In genomic region chr7:30842092-30842491, GRCm38 (mm10) we compare ENCODE assay signal across 33 mouse cellular contexts. TPM values are rescaled to one million over a fixed set of nuclear protein-coding genes. Genes with fewer than 3 reads are reported as not detected.
DNase-seq lines count a peak whose midpoint lies in the region; ATAC-seq and TF ChIP-seq lines count a peak whose summit lies in the region.
"Had no signal": no experiment of that assay in that cellular context is flagged by ENCODE, and none has a peak within 500 bp of the region (broad histone marks: within the 10 kb centered on the region; RNA-seq: fewer than 3 reads in every experiment).

No protein-coding gene starts in this region.

- peak; percentile 14 for DNase-seq in lung, postnatal 25 days (ENCODE audit: low spot score)
- DNase-seq in lung, postnatal 14 days, result no peak
- DNase-seq in CH12.LX (ENCODE audit: extremely low read depth), result peak; percentile 84
- DNase-seq in gastrocnemius, postnatal 36 days, result no peak
- no peak for DNase-seq in embryo, embryonic 10 days (ENCODE audit: low spot score)
- DNase-seq: adrenal gland, postnatal 25 days; cerebellum, adult 11 months; cerebellum, adult 9-11 months; heart, postnatal 10 days; kidney, adult 11 months; layer of hippocampus, adult 9-11 months; lung, embryonic 14.5 days; right cerebral cortex, postnatal 25 days; thymus, adult 2 months; thymus, postnatal 4 days had no signal

- no peak for TF ChIP-seq POLR2A in CH12.LX (IDR thresholded peaks at IDR 0.05; ENCODE audit: low read depth, low read length)

- TF ChIP-seq CTCF in CH12.LX (conservative IDR thresholded peaks at IDR 0.05 in 1 of 2, IDR thresholded peaks at IDR 0.05 in 1 of 2; ENCODE audit: low read depth in 2 of 2, low read length in 2 of 2), result no peak

- TF ChIP-seq EP300 in CH12.LX (IDR thresholded peaks at IDR 0.05; ENCODE audit: low read length), result peak; percentile 78

- ATAC-seq in granulocyte monocyte progenitor cell, adult 5-6 weeks (replicated peaks; ENCODE audit: poor library complexity, severe bottlenecking), result peak; percentile 92
- peak; percentile 85 for ATAC-seq in neutrophil, adult 5-6 weeks (ENCODE audit: extremely low read depth, insufficient number of reproducible peaks, low FRiP score, poor library complexity, severe bottlenecking)
- ATAC-seq in inflammation-experienced regulatory T-cells, adult 6 months, result no peak
- ATAC-seq: forebrain, embryonic 13.5 days; liver, embryonic 12.5 days had no signal

- H3K36me3 ChIP-seq in CH12.LX (replicated peaks in 1 of 2; ENCODE audit: control insufficient read depth in 1 of 2, insufficient read depth in 1 of 2, low read length in 1 of 2), result no peaks in the 10 kb centered on the region
- H3K36me3 ChIP-seq: embryonic facial prominence, embryonic 12.5 days; heart, embryonic 12.5 days; limb, embryonic 13.5 days; liver, embryonic 12.5 days; midbrain, embryonic 12.5 days had no signal

- no peaks in the 10 kb centered on the region for H3K9me3 ChIP-seq in CH12.LX (replicated peaks; ENCODE audit: low read length)
- H3K9me3 ChIP-seq: embryonic facial prominence, embryonic 12.5 days; forebrain, embryonic 13.5 days; heart, embryonic 12.5 days; limb, embryonic 13.5 days; liver, embryonic 12.5 days; midbrain, embryonic 12.5 days had no signal

- peaks cover 12 to 38% of the 10 kb centered on the region in 2 experiments; a peak in 3 of 4 replicates for H3K4me1 ChIP-seq in CH12.LX (ENCODE audit: control insufficient read depth in 1 of 2, insufficient read depth in 2 of 2)
- H3K4me1 ChIP-seq: embryonic facial prominence, embryonic 12.5 days; forebrain, embryonic 13.5 days had no signal

- no peak overlapping the region for H3K4me2 ChIP-seq in CH12.LX (ENCODE audit: insufficient read depth, low read depth, poor library complexity, severe bottlenecking)
- H3K4me2 ChIP-seq: embryonic facial prominence, embryonic 12.5 days; forebrain, embryonic 13.5 days; heart, embryonic 12.5 days; limb, embryonic 13.5 days; liver, embryonic 12.5 days; lung, embryonic 14.5 days; midbrain, embryonic 12.5 days had no signal

- H3K27ac ChIP-seq in CH12.LX (ENCODE audit: insufficient read depth, low read depth), result no peak overlapping the region
- H3K27ac ChIP-seq: embryonic facial prominence, embryonic 12.5 days; forebrain, embryonic 13.5 days; limb, embryonic 13.5 days; liver, embryonic 12.5 days; midbrain, embryonic 12.5 days; stomach, postnatal 0 days had no signal

- no peaks in the 10 kb centered on the region for H3K79me2 ChIP-seq in CH12.LX (replicated peaks; ENCODE audit: control insufficient read depth, extremely low read depth, insufficient read depth, poor library complexity, severe bottlenecking)

- H3K4me3 ChIP-seq in CH12.LX (replicated peaks in 1 of 3; ENCODE audit: low read depth in 2 of 3, low read length in 2 of 3, poor library complexity in 1 of 3), result no peak overlapping the region
- H3K4me3 ChIP-seq: embryonic facial prominence, embryonic 12.5 days; forebrain, embryonic 13.5 days; heart, embryonic 12.5 days; limb, embryonic 13.5 days; liver, embryonic 12.5 days; midbrain, embryonic 12.5 days had no signal

- TF ChIP-seq RAD21 in CH12.LX (IDR thresholded peaks at IDR 0.05; ENCODE audit: low read depth, low read length), result no peak

- in situ Hi-C loops in CH12.LX (cut with MboI; ENCODE audit: low pct_ligation_motif_present, low pct_unique_long_range_greater_than_20kb, low sequenced_read_pairs), result no loop called here

- no peak overlapping the region for H3K9ac ChIP-seq in CH12.LX (ENCODE audit: insufficient read depth, low read depth)
- H3K9ac ChIP-seq: embryonic facial prominence, embryonic 12.5 days; forebrain, embryonic 13.5 days; heart, embryonic 12.5 days; limb, embryonic 13.5 days; liver, embryonic 12.5 days; lung, embryonic 14.5 days; midbrain, embryonic 12.5 days had no signal

- intact Hi-C loops in gastrocnemius, postnatal 36 days (cut with DNase I), result no loop called here

- H3K27me3 ChIP-seq in CH12.LX (replicated peaks), result no peaks in the 10 kb centered on the region
- H3K27me3 ChIP-seq: embryonic facial prominence, embryonic 12.5 days; forebrain, embryonic 13.5 days; limb, embryonic 13.5 days; liver, embryonic 12.5 days; midbrain, embryonic 12.5 days had no signal

- dilution Hi-C loops in CH12.LX (cut with MboI; ENCODE audit: extremely low pct_ligation_motif_present, extremely low pct_unique_long_range_greater_than_20kb, low sequenced_read_pairs), result no loop called here

TF ChIP-seq in CH12.LX, 34 proteins besides CTCF, POLR2A, EP300 and RAD21 (continues in another document):
- TF ChIP-seq MAX (IDR thresholded peaks at IDR 0.05; ENCODE audit: low read length), result peak; percentile 93
- peak; percentile 73; the same call in 1 of the 2 replicates for TF ChIP-seq MXI1 (IDR thresholded peaks at IDR 0.05; ENCODE audit: low read depth, low read length)
- TF ChIP-seq USF2 (conservative IDR thresholded peaks at IDR 0.05; ENCODE audit: low read depth, low read length), result peak; percentile 44; the same call in 1 of the 2 replicates
- TF ChIP-seq NRF1 (IDR thresholded peaks at IDR 0.05; ENCODE audit: low read depth, low read length), result no peak
- TF ChIP-seq BHLHE40 (IDR thresholded peaks at IDR 0.05; ENCODE audit: low read depth, low read length), result 0 out of 2 replicates have a peak, but pooled peaks have one; percentile 32
- TF ChIP-seq JUND (conservative IDR thresholded peaks at IDR 0.05; ENCODE audit: low read depth, low read length), result no peak
- peak; percentile 93 for TF ChIP-seq MYC (IDR thresholded peaks at IDR 0.05; ENCODE audit: low read depth, low read length)
- no peak for TF ChIP-seq ZC3H11A (IDR thresholded peaks at IDR 0.05; ENCODE audit: low read depth, low read length)
- no peak for TF ChIP-seq TCF12 (IDR thresholded peaks at IDR 0.05; ENCODE audit: low read depth, low read length)
- no peak for TF ChIP-seq UBTF (IDR thresholded peaks at IDR 0.05; ENCODE audit: low read depth, low read length)
- TF ChIP-seq ZNF384 (IDR thresholded peaks at IDR 0.05; ENCODE audit: low read depth, low read length), result peak; percentile 88
- no peak for TF ChIP-seq MAZ (IDR thresholded peaks at IDR 0.05; ENCODE audit: low read depth, low read length)
- TF ChIP-seq GABPA (IDR thresholded peaks at IDR 0.05; ENCODE audit: insufficient replicate concordance, low read depth, low read length), result no peak
- TF ChIP-seq JUN (IDR thresholded peaks at IDR 0.05; ENCODE audit: insufficient read depth, low read depth, low read length), result no peak
- no peak for TF ChIP-seq ELF1 (IDR thresholded peaks at IDR 0.05; ENCODE audit: low read depth, low read length)
- TF ChIP-seq ZKSCAN1 (IDR thresholded peaks at IDR 0.05; ENCODE audit: borderline replicate concordance, low read depth, low read length), result no peak
- peak; percentile 42 for TF ChIP-seq USF1 (IDR thresholded peaks at IDR 0.05; ENCODE audit: low read depth, low read length)
- TF ChIP-seq RCOR1 (conservative IDR thresholded peaks at IDR 0.05; ENCODE audit: low read depth, low read length), result no peak

RNA-seq across cellular contexts. Expression of gene Ffar3, which starts 13.9 kb away (rescaled TPM):
- not detected in 2 replicates for total RNA-seq in CH12.LX (2012; rRNA removed)
- total RNA-seq in CH12.LX (2014; rRNA removed), result not detected in 2 replicates
- not detected in 2 replicates for polyA plus RNA-seq in CH12.LX (2012; ENCODE audit: insufficient read length, low read depth)
- total RNA-seq in granulocyte monocyte progenitor cell, adult 5-6 weeks (2014; fragmentation: Nextera tagmentation), result not detected in 2 replicates
- not detected in 2 replicates for total RNA-seq in granulocyte monocyte progenitor cell, adult 5-6 weeks (2017)
- 0.70 and 0.98 TPM in 2 replicates for total RNA-seq in neutrophil, adult 5-6 weeks (2017)
- not detected for total RNA-seq in gastrocnemius, postnatal 36 days (2021)
- polyA plus RNA-seq in inflammation-experienced regulatory T-cells, adult 6 months (2017; shearing (Covaris generic)), result under 1 TPM in 1 of 3 experiments, not detected in 2; 0.27 TPM
- total RNA-seq: gastrocnemius, adult 18-20 months; gastrocnemius, postnatal 4 days; heart, postnatal 10 days; left cerebral cortex, adult 18-20 months; left cerebral cortex, postnatal 25 days had no signal
- polyA plus RNA-seq: forebrain, embryonic 13.5 days; heart, embryonic 12.5 days; hindbrain, embryonic 11.5 days; limb, embryonic 13.5 days; liver, embryonic 12.5 days; lung, embryonic 14.5 days; midbrain, embryonic 12.5 days; neural tube, embryonic 11.5 days had no signal

RNA-seq across cellular contexts. Expression of gene Ffar2, which starts 18.5 kb away (rescaled TPM):
- total RNA-seq in CH12.LX (2012; rRNA removed), result 0.08 TPM in 1 of 2 replicates, not detected in the other
- total RNA-seq in CH12.LX (2014; rRNA removed), result not detected in 2 replicates
- 0.51 and 0.52 TPM in 2 replicates for polyA plus RNA-seq in CH12.LX (2012; ENCODE audit: insufficient read length, low read depth)
- total RNA-seq in granulocyte monocyte progenitor cell, adult 5-6 weeks (2014; fragmentation: Nextera tagmentation), result 6.5 and 17.9 TPM in 2 replicates
- 23.4 and 26.4 TPM in 2 replicates for total RNA-seq in granulocyte monocyte progenitor cell, adult 5-6 weeks (2017)
- 0.35 and 0.37 TPM in 2 replicates for total RNA-seq in neutrophil, adult 5-6 weeks (2017)
- under 1 TPM in 1 of 2 experiments, not detected in 1; 0.35 TPM for total RNA-seq in gastrocnemius, postnatal 36 days (2021)
- polyA plus RNA-seq in inflammation-experienced regulatory T-cells, adult 6 months (2017; shearing (Covaris generic)), result 1 to 10 TPM in 1 of 3 experiments, under 1 TPM in 2; 0.50 to 3.1 (median 0.82) TPM
- total RNA-seq: left cerebral cortex, adult 18-20 months; left cerebral cortex, postnatal 25 days had no signal
- polyA plus RNA-seq: embryonic facial prominence, embryonic 12.5 days; forebrain, embryonic 13.5 days; heart, embryonic 12.5 days; limb, embryonic 13.5 days; midbrain, embryonic 12.5 days; neural tube, embryonic 11.5 days had no signal

RNA-seq across cellular contexts. Expression of gene Ffar1, which starts 19.3 kb away (rescaled TPM):
- total RNA-seq in CH12.LX (2012; rRNA removed) (0.34 and 0.42 TPM in 2 replicates), CH12.LX (2014; rRNA removed) (1.2 and 1.4 TPM in 2 replicates)
- 14.3 and 17.2 TPM in 2 replicates for polyA plus RNA-seq in CH12.LX (2012; ENCODE audit: insufficient read length, low read depth)
- not detected in 2 replicates for total RNA-seq in granulocyte monocyte progenitor cell, adult 5-6 weeks (2014; fragmentation: Nextera tagmentation)
- total RNA-seq in granulocyte monocyte progenitor cell, adult 5-6 weeks (2017), result not detected in 2 replicates
- 25.6 and 25.8 TPM in 2 replicates for total RNA-seq in neutrophil, adult 5-6 weeks (2017)
- total RNA-seq in gastrocnemius, postnatal 36 days (2021), result not detected
- polyA plus RNA-seq in inflammation-experienced regulatory T-cells, adult 6 months (2017; shearing (Covaris generic)), result under 1 TPM in 2 of 3 experiments, not detected in 1; 0.17 to 0.20 TPM
- total RNA-seq: adrenal gland, postnatal 25 days; gastrocnemius, adult 18-20 months; gastrocnemius, postnatal 4 days; left cerebral cortex, adult 18-20 months; left cerebral cortex, postnatal 25 days had no signal
- polyA plus RNA-seq: embryonic facial prominence, embryonic 12.5 days; forebrain, embryonic 13.5 days; heart, embryonic 12.5 days; hindbrain, embryonic 11.5 days; kidney, embryonic 16.5 days; limb, embryonic 13.5 days; liver, embryonic 12.5 days; lung, embryonic 14.5 days; midbrain, embryonic 12.5 days; neural tube, embryonic 11.5 days had no signal

RNA-seq across cellular contexts. Expression of gene Cd22, which starts 38.0 kb away (rescaled TPM):
- total RNA-seq in CH12.LX (2012; rRNA removed), result 41.7 and 42.3 TPM in 2 replicates
- total RNA-seq in CH12.LX (2014; rRNA removed), result 81.5 and 90.6 TPM in 2 replicates
- 180 and 190 TPM in 2 replicates for polyA plus RNA-seq in CH12.LX (2012; ENCODE audit: insufficient read length, low read depth)
- total RNA-seq in granulocyte monocyte progenitor cell, adult 5-6 weeks (2014; fragmentation: Nextera tagmentation), result not detected in 2 replicates
- total RNA-seq in granulocyte monocyte progenitor cell, adult 5-6 weeks (2017), result not detected in 2 replicates
- 493 and 656 TPM in 2 replicates for total RNA-seq in neutrophil, adult 5-6 weeks (2017)
- not detected for total RNA-seq in gastrocnemius, postnatal 36 days (2021)
- polyA plus RNA-seq in inflammation-experienced regulatory T-cells, adult 6 months (2017; shearing (Covaris generic)), result 10 to 100 TPM; 10.5 to 17.5 (median 12.3) TPM
- total RNA-seq: gastrocnemius, adult 18-20 months; left cerebral cortex, postnatal 25 days had no signal
- polyA plus RNA-seq: forebrain, embryonic 13.5 days; heart, embryonic 12.5 days; hindbrain, embryonic 11.5 days; midbrain, embryonic 12.5 days had no signal

RNA-seq across cellular contexts. Expression of gene Krtdap, which starts 54.4 kb away (rescaled TPM):
- not detected in 2 replicates for total RNA-seq in CH12.LX (2012; rRNA removed)
- not detected in 2 replicates for total RNA-seq in CH12.LX (2014; rRNA removed)
- polyA plus RNA-seq in CH12.LX (2012; ENCODE audit: insufficient read length, low read depth), result not detected in 2 replicates
- total RNA-seq in granulocyte monocyte progenitor cell, adult 5-6 weeks (2014; fragmentation: Nextera tagmentation), result not detected in 2 replicates
- not detected in 2 replicates for total RNA-seq in granulocyte monocyte progenitor cell, adult 5-6 weeks (2017)
- not detected in 2 replicates for total RNA-seq in neutrophil, adult 5-6 weeks (2017)
- not detected for total RNA-seq in gastrocnemius, postnatal 36 days (2021)
- polyA plus RNA-seq in inflammation-experienced regulatory T-cells, adult 6 months (2017; shearing (Covaris generic)), result not detected
- total RNA-seq: adrenal gland, postnatal 25 days; heart, postnatal 10 days; left cerebral cortex, adult 18-20 months; left cerebral cortex, postnatal 25 days had no signal
- polyA plus RNA-seq: cortical plate, adult 2 months; forebrain, embryonic 13.5 days; heart, embryonic 12.5 days; hindbrain, embryonic 11.5 days; liver, embryonic 12.5 days; lung, embryonic 14.5 days; midbrain, embryonic 12.5 days; neural tube, embryonic 11.5 days had no signal

Comparison
In these comparisons a context has a peak if more than half of its experiments do, and no peak if none do; other contexts are left out.
1. DNase-seq: peak in lung, postnatal 25 days (single experiment) and CH12.LX (single experiment); none in lung, postnatal 14 days (single experiment), gastrocnemius, postnatal 36 days (0 of 2) and embryo, embryonic 10 days (single experiment).
2. RNA of gene Ffar1, which starts 19.3 kb away (total RNA-seq): 25.6 to 25.8 TPM in neutrophil, adult 5-6 weeks; 0.34 to 1.4 TPM in CH12.LX, not detected in granulocyte monocyte progenitor cell, adult 5-6 weeks and not detected in gastrocnemius, postnatal 36 days; every median in the first group is over 10 times any median in the second.